Mouse (Mus musculus) T-cell, adult 2 months (primary cell): ENCODE measurements around the gene Dgke.

Experiments
- DNase-seq: peaks from one replicate; pipeline ENCODE4 v3.0.0; 2022; ENCODE audit warnings: low spot score

Dgke gene

DNA sequence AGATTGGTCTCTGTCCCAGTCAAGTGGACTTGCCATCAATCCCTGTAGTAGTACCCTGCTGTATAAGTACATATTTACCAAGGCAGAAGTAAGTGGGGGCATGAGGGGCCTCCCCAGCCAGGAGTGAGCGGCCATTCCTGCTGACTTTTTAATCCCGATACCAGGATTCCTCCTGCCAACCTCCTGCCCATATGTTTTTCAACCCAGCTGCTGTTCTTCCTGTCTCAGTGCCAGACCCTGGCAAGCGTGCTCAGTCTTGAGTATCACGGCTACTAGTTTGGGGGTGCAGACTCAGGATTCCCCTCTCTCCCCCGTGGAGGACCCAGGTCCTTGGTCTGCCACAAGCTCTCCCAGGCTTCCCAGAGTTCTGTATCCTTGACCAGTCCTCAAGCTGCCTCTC is 64.0 kb downstream of the Dgke start:
- DNase-seq: no peak

DNA sequence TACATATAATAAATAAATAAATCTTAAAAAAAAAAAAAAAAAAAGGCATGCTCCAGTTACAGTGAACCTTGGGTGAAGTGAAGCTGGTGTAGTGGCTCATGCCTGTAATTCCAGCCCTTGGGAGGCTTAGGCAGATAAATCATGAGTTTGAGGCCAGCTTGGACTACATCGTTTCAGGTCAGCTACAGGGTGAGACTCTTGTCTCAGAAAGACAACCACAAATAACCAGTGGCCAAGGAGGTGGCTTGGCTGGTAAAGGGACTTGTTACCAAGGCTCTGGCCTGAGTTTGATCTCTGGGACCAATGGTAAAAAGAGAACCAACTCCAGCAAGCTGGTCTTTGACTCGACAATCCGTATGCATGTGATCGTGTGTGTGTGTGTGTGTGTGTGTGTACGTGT is 64.6 kb downstream of the Dgke start:
- DNase-seq: no peak

DNA sequence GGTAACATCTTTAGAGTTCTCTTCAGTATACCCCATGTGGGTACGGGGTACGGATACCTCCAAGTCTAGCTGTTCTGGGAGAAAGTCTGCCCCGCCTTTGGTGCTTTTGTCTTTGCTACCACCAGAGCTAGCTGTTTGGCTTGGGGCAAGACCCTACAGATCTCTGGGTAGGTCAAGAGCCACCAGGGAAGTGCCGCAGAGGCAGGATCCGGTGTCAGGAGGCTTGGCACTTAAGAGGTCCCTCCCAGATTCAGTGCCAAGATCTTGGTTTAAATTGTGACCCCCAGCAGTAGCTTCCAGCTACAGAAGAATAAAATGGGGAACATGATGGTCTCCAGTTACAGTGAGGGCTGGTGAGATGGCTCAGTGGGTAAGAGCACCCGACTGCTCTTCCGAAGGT is 65.1 kb downstream of the Dgke start:
- no peak for DNase-seq

DNA sequence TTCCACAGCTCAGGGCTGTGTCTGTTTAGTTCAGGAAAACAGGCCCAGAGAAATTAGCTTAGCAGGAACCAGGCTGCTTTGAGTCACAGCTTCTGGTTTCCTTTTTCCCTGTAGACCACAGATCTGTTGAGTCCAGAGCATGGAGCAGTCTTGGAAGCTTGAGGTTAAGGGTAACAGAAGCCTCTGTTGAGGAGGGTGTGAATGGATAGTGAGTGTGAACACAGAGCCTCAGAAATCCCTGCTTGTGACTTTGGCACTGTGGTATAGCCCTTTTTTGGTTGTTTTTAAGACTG is 66.2 kb downstream of the Dgke start:
- no peak for DNase-seq

DNA sequence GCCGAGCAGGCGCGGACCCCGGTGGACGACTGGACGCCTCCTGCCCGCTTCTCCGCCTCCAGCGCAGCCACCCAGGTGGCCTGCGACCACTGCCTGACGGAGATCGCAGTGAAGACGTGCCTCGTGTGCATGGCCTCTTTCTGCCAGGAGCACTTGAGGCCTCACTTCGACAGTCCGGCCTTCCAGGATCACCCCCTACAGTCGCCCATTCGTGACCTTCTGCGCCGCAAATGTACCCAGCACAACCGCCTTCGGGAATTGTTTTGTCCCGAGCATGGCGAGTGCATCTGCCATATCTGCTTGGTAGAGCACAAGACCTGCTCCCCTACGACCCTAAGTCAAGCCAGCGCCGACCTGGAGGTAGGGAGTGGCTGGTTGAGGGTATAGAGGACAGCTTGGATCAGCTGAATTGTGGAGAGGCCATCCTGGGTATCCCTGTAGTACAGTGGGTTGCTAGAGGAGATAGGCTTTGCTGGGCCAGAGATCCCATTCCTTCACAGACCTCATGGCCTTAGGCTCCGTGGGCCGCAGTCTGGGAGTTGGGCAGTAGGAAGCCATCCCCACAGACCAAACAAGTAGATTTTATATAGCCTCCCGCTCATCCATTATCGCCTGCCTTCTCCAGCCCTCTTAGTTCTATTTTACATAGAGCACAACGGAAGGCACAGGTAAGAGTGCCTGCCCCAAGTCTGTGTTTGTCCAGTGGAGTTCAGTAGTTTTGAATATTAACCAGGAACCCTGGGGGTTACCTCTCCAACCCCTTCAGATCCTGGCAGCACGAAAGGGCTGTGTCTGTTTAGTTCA is 66.7 kb downstream of the Dgke start:
- DNase-seq: no peak

DNA sequence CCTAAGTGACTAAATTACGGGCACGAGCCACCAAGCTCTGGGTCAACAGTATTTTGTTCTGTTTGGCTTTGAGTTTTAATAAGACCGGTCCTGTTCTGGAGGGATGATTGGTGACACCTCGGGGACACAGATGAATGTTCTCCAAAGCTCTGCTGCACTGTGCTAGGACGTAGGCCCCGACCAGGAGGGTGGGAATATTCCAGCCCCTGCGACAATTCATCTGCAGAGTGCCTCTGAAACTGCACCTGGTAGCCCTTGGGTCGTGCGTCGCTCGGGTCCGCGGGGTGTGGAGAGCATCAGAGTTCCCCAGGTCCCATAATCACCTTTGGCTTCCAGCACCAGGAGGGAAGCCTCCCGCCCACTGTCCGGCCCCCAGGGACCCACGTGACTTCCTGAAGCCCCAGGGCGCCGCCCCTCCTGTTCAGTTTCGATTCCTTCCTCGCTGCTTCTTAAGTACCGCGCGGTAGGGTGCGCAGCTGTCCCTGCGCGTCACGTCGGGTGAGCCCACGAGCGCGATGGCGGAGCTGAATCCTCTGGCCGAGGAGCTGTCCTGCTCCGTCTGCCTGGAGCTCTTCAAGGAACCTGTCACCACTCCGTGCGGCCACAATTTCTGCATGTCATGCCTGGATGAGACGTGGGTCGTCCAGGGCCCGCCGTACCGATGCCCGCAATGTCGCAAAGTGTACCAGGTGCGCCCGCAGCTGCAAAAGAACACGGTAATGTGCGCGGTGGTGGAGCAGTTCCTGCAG is 67.5 kb downstream of the Dgke start, which contains the start of gene Trim25:
TSS of gene Trim25 (plus strand) at position 403 of the 749 bp plus-strand sequence.
- DNase-seq: peak; percentile 94

GRCm38 (mm10) chr11:88998406-88998805 is 68.2 kb downstream of the Dgke start:
- DNase-seq: no peak

- DNase-seq: peak; percentile 28
These were observed 69.3 kb downstream of the Dgke start for GRCm38 (mm10) chr11:88997343-88997742.

DNA sequence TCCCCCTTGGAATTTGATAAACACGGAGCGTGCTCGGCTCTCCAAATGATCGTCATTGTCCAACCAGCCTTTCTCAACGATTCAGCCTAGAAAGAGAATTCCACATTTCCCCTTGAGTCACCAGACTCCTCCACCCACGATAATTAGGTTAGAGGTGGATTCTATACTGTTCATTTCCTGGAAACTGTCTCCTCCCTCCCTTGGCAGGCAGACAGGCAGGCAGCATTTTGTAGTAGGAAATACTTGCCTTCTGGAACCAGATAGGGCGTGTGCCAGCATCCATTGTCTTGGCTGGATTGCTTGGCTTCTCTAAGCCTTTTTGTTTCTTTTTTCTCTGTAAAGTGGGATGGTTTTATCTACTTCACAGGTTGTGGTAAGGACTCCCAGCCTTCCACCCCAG is 70.2 kb downstream of the Dgke start:
- no peak for DNase-seq

DNA sequence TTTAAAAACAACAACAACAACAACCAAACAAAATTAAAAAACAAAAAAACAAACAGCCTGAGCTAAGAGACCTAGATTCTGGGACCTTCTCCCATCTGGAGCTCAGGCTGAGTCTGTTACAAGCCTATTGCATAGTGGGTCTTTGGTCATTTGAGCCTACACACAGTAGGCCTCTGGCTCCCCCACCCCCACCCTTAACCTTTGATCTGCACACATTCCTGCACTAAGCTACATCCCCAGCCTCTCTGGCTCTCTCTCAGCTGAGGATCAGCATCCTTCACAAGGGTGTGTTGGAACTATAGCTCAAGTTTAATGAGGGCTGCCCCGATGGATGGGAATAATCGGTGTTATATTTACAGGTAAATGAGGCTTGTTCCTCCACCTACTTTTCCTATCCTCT is 71.0 kb downstream of the Dgke start:
- no peak for DNase-seq

DNA sequence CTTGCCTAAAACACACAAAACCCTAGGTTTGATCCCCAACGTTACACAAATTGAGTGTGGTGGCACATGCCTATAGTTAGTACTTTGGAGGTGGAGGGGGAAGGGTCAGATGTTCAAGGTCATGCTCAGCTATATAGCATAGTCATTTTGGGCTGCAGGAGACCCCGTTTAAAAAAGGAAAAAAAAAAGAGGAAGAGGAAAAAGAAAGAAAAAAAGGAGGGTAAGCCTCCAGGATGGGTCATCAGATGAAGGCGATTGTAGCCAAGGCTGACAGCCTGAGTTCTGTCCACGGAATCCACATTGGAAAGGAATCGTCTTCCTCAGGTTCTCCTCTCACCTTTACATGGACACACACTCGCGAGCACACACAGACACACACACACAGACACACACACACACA is 72.2 kb downstream of the Dgke start:
- DNase-seq: no peak

GRCm38 (mm10) chr11:88993625-88994024 is 73.0 kb downstream of the Dgke start:
- peak; percentile 83 for DNase-seq

- DNase-seq: no peak
These were observed 73.5 kb downstream of the Dgke start for GRCm38 (mm10) chr11:88993186-88993585.

GRCm38 (mm10) chr11:88989530-88989929 is 77.1 kb downstream of the Dgke start:
- peak; percentile 41 for DNase-seq

DNA sequence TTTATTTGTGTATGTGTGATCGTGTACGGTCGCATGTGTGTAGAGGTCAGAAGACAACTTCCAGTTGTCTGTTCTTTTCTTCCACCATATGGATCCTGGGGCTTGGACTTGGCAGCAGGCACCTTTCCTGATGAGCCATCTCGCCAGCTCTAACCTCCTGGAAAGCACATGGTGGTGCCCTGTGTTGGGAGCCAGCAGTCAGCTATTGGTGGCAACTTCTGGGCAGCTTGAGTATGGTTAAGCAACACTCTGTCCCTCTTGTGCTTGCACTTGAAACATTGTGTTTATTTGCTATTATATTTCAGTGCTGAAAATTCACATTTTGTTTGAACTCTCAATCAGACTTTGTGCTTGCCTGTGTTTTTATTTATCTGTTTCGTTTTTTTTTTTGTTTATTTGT is 77.7 kb downstream of the Dgke start:
- DNase-seq: no peak

GRCm38 (mm10) chr11:88986616-88987015 is 80.0 kb downstream of the Dgke start:
- no peak for DNase-seq
